In genomic region chr4:43964951-43965684, GRCm38 (mm10) we compare ENCODE assay signal across 12 mouse cellular contexts. TPM values are rescaled to one million over a fixed set of nuclear protein-coding genes. Genes with fewer than 3 reads are reported as not detected.
DNase-seq lines count a peak whose midpoint lies in the region; ATAC-seq and TF ChIP-seq lines count a peak whose summit lies in the region.
"Had no signal": no experiment of that assay in that cellular context is flagged by ENCODE, and none has a peak within 500 bp of the region (broad histone marks: within the 10 kb centered on the region; RNA-seq: fewer than 3 reads in every experiment).

No protein-coding gene starts in this region.

- no peaks in the 10 kb centered on the region for H3K27me3 ChIP-seq in kidney, postnatal 0 days (ENCODE audit: insufficient read depth, low read length)
- H3K27me3 ChIP-seq in liver, embryonic 11.5 days (replicated peaks; ENCODE audit: control insufficient read depth, insufficient read depth, low read length), result no peaks in the 10 kb centered on the region
- H3K27me3 ChIP-seq in stomach, embryonic 14.5 days (ENCODE audit: control insufficient read depth, insufficient read depth, low read length), result no peaks in the 10 kb centered on the region

- no peak overlapping the region for H3K4me3 ChIP-seq in kidney, postnatal 0 days (replicated peaks; ENCODE audit: low read depth, low read length)
- H3K4me3 ChIP-seq in liver, embryonic 11.5 days (ENCODE audit: low read depth, low read length), result no peak overlapping the region; the same call in 1 of the 2 replicates
- no peak overlapping the region for H3K4me3 ChIP-seq in stomach, embryonic 14.5 days (ENCODE audit: low read depth, low read length)

- H3K36me3 ChIP-seq in kidney, postnatal 0 days (ENCODE audit: insufficient read depth, low read length), result no peaks in the 10 kb centered on the region
- no peaks in the 10 kb centered on the region for H3K36me3 ChIP-seq in liver, embryonic 11.5 days (ENCODE audit: control insufficient read depth, insufficient read depth, low read length)
- no peaks in the 10 kb centered on the region for H3K36me3 ChIP-seq in stomach, embryonic 14.5 days (ENCODE audit: control insufficient read depth, insufficient read depth, low read length)

- H3K27ac ChIP-seq in kidney, postnatal 0 days, result peak overlapping the region; percentile 20; the same call in 1 of the 2 replicates
- peak overlapping the region; percentile 94 for H3K27ac ChIP-seq in liver, embryonic 11.5 days (ENCODE audit: low read depth, low read length)
- peak overlapping the region; percentile 52; the same call in 1 of the 2 replicates for H3K27ac ChIP-seq in stomach, embryonic 14.5 days (ENCODE audit: low read length)

- H3K4me1 ChIP-seq in kidney, postnatal 0 days (replicated peaks; ENCODE audit: insufficient read depth, low read length), result peaks cover 27% of the 10 kb centered on the region
- H3K4me1 ChIP-seq in liver, embryonic 11.5 days (replicated peaks; ENCODE audit: control insufficient read depth, insufficient read depth, low read length), result peaks cover 79% of the 10 kb centered on the region
- peaks cover 23% of the 10 kb centered on the region; the same call in 1 of the 2 replicates for H3K4me1 ChIP-seq in stomach, embryonic 14.5 days (ENCODE audit: control insufficient read depth, insufficient read depth, low read length)

- no peak for TF ChIP-seq CTCF in kidney, postnatal 0 days (IDR thresholded peaks at IDR 0.05; ENCODE audit: low read depth)

- DNase-seq in kidney, postnatal 0 days (ENCODE audit: low spot score), result peak; percentile 31
- DNase-seq in kidney, adult 9 months, result no peak
- peak; percentile 74 for DNase-seq in Muller cell, postnatal 12 days (ENCODE audit: inconsistent ontology term)
- DNase-seq in liver, embryonic 11.5 days (ENCODE audit: low spot score), result no peak
- no peak for DNase-seq in right cerebral cortex, adult 2 months (ENCODE audit: low spot score in 2 of 2)

- whole genome bisulfite sequencing in kidney, postnatal 0 days, result 32% methylated on average over 4 of the region's 4 CpGs
- 33% methylated on average over 4 of the region's 4 CpGs for WGBS in liver, embryonic 11.5 days
- 49% methylated on average over 4 of the region's 4 CpGs for WGBS in stomach, embryonic 14.5 days

- H3K4me2 ChIP-seq in kidney, postnatal 0 days (ENCODE audit: low read length), result no peak overlapping the region
- H3K4me2 ChIP-seq in liver, embryonic 11.5 days, result peak overlapping the region; percentile 82
- H3K4me2 ChIP-seq in stomach, embryonic 14.5 days (replicated peaks; ENCODE audit: low read depth, low read length), result no peak overlapping the region

- ATAC-seq in kidney, postnatal 0 days (replicated peaks; ENCODE audit: low FRiP score, low read depth), result no peak; the same call in 1 of the 2 replicates
- 0 out of 2 replicates have a peak, but pooled peaks have one; percentile 9 for ATAC-seq in liver, embryonic 11.5 days (replicated peaks; ENCODE audit: low FRiP score)
- ATAC-seq in stomach, embryonic 14.5 days (ENCODE audit: insufficient number of reproducible peaks, insufficient read depth, low FRiP score, low read depth), result no peak
- ATAC-seq in monocyte, adult 5-6 weeks (replicated peaks; ENCODE audit: insufficient number of reproducible peaks, low FRiP score, low TSS enrichment, poor library complexity, severe bottlenecking), result no peak
- ATAC-seq: forebrain, embryonic 14.5 days had no signal

- no peak overlapping the region for H3K9ac ChIP-seq in kidney, postnatal 0 days (ENCODE audit: low read depth, low read length)
- peak overlapping the region; percentile 64 for H3K9ac ChIP-seq in liver, embryonic 11.5 days (ENCODE audit: low read depth, low read length)
- no peak overlapping the region for H3K9ac ChIP-seq in stomach, embryonic 14.5 days (replicated peaks; ENCODE audit: low read depth, low read length)

- H3K9me3 ChIP-seq in kidney, postnatal 0 days (replicated peaks; ENCODE audit: low read length), result no peaks in the 10 kb centered on the region
- H3K9me3 ChIP-seq in liver, embryonic 11.5 days (ENCODE audit: control insufficient read depth, low read length), result no peaks in the 10 kb centered on the region
- no peaks in the 10 kb centered on the region for H3K9me3 ChIP-seq in stomach, embryonic 14.5 days (ENCODE audit: control insufficient read depth, low read depth, low read length)

RNA-seq across cellular contexts. Expression of gene Glipr2, which starts 7.9 kb away (rescaled TPM):
- polyA plus RNA-seq in kidney, postnatal 0 days (2015; fragmentation: Nextera tagmentation; extraction: Ambion mirVana), result 54.9 and 59.1 TPM in 2 replicates
- 71.4 and 81.6 TPM in 2 replicates for polyA plus RNA-seq in liver, embryonic 11.5 days (2014; fragmentation: Nextera tagmentation; extraction: Ambion mirVana)
- polyA plus RNA-seq in stomach, embryonic 14.5 days (2014; fragmentation: Nextera tagmentation; extraction: Ambion mirVana), result 117 and 121 TPM in 2 replicates
- 116 to 119 TPM (median 118 TPM) in 3 replicates for total RNA-seq in monocyte, adult 5-6 weeks (2017)

RNA-seq across cellular contexts. Expression of gene Ccin, which starts 18.2 kb away (rescaled TPM):
- polyA plus RNA-seq in kidney, postnatal 0 days (2015; fragmentation: Nextera tagmentation; extraction: Ambion mirVana), result not detected in 2 replicates
- polyA plus RNA-seq in liver, embryonic 11.5 days (2014; fragmentation: Nextera tagmentation; extraction: Ambion mirVana), result not detected in 2 replicates
- polyA plus RNA-seq in stomach, embryonic 14.5 days (2014; fragmentation: Nextera tagmentation; extraction: Ambion mirVana), result not detected in 2 replicates
- total RNA-seq in monocyte, adult 5-6 weeks (2017), result 0.39 TPM in 1 of 3 replicates, not detected in the others
- polyA plus RNA-seq: cortical plate, adult 2 months; forebrain, embryonic 14.5 days; heart, embryonic 16.5 days; limb, embryonic 11.5 days; thymus, postnatal 0 days had no signal

RNA-seq across cellular contexts. Expression of gene Clta, which starts 39.1 kb away (rescaled TPM):
- polyA plus RNA-seq in kidney, postnatal 0 days (2015; fragmentation: Nextera tagmentation; extraction: Ambion mirVana), result 293 and 300 TPM in 2 replicates
- polyA plus RNA-seq in liver, embryonic 11.5 days (2014; fragmentation: Nextera tagmentation; extraction: Ambion mirVana), result 215 and 216 TPM in 2 replicates
- 234 and 237 TPM in 2 replicates for polyA plus RNA-seq in stomach, embryonic 14.5 days (2014; fragmentation: Nextera tagmentation; extraction: Ambion mirVana)
- total RNA-seq in monocyte, adult 5-6 weeks (2017), result 320 to 466 TPM (median 446 TPM) in 3 replicates

Comparison
In these comparisons a context has a peak if more than half of its experiments do, and no peak if none do; other contexts are left out.
1. DNase-seq: peak in kidney, postnatal 0 days (single experiment) and Muller cell, postnatal 12 days (single experiment); none in kidney, adult 9 months (single experiment), liver, embryonic 11.5 days (single experiment) and right cerebral cortex, adult 2 months (0 of 2).
2. H3K27ac ChIP-seq: peak in every context shown above with its lines; median percentile 94 in liver, embryonic 11.5 days; 52 in stomach, embryonic 14.5 days; 20 in kidney, postnatal 0 days.